Mouse (Mus musculus) heart, embryonic 11.5 days (tissue): ENCODE results near the gene Lif. TPM values are rescaled to one million over a fixed set of nuclear protein-coding genes. Genes with fewer than 3 reads are reported as not detected.

Source experiments
- ATAC-seq: fragments of 200-750 bp; cut with Nextera tagmentation; replicated peaks from 2 replicates; pipeline ENCODE4 v1.8.0; 2017; ENCODE audit warnings: moderate library complexity; ENCODE audit not compliant: insufficient number of reproducible peaks, low FRiP score, low TSS enrichment
- H3K27ac ChIP-seq: fragments of 300-500 bp; sonication (generic); 2 replicates; pipeline ENCODE4 v1.5.1; 2014; ENCODE audit warnings: mild to moderate bottlenecking, low read depth, low read length
- H3K27me3 ChIP-seq: fragments of 300-500 bp; sonication (generic); 2 replicates; pipeline ENCODE4 v1.6.1; 2014; ENCODE audit warnings: mild to moderate bottlenecking, low read length, mixed read lengths; ENCODE audit not compliant: control insufficient read depth, insufficient read depth
- H3K36me3 ChIP-seq: fragments of 300-500 bp; sonication (generic); 2 replicates; pipeline ENCODE4 v1.6.1; 2014; ENCODE audit warnings: mild to moderate bottlenecking, low read length, moderate library complexity, mixed read lengths; ENCODE audit not compliant: control insufficient read depth, insufficient read depth
- H3K4me1 ChIP-seq: fragments of 300-500 bp; sonication (generic); 2 replicates; pipeline ENCODE4 v1.6.1; 2014; ENCODE audit warnings: low read length; ENCODE audit not compliant: control insufficient read depth, insufficient read depth
- H3K4me2 ChIP-seq: fragments of 300-500 bp; sonication (generic); 2 replicates; pipeline ENCODE4 v1.6.1; 2014; ENCODE audit warnings: mild to moderate bottlenecking, moderate library complexity
- H3K4me3 ChIP-seq: fragments of 300-500 bp; sonication (generic); 2 replicates; pipeline ENCODE4 v1.5.1; 2014; ENCODE audit warnings: low read depth, low read length
- H3K9ac ChIP-seq: fragments of 300-500 bp; sonication (generic); 2 replicates; pipeline ENCODE4 v1.6.1; 2014; ENCODE audit warnings: mild to moderate bottlenecking, low read depth, low read length, moderate library complexity
- H3K9me3 ChIP-seq: fragments of 300-500 bp; sonication (generic); replicated peaks from 2 replicates; pipeline ENCODE4 v1.6.1; 2016; ENCODE audit warnings: low read length; ENCODE audit not compliant: control insufficient read depth
- WGBS: fragments of 180-500 bp; shearing (Covaris S2); extraction: QIAGEN DNeasy Blood & Tissue Kit; methylation state at CpG from one replicate; pipeline ENCODE4 v1.1.7; 2014; ENCODE audit not compliant: insufficient replicate concordance; 5-methylcytosine and 5-hydroxymethylcytosine counted together
- polyA plus RNA-seq: library from polyadenylated mRNA; unstranded; fragments of >200 nt; fragmentation: Nextera tagmentation; extraction: Ambion mirVana; gene quantifications from 2 replicates; pipeline ENCODE4 v1.2.1, GENCODE M21; 2014

Lif gene
- polyA plus RNA-seq, 1 experiment from 2014 or later, result 0.06 TPM

DNA sequence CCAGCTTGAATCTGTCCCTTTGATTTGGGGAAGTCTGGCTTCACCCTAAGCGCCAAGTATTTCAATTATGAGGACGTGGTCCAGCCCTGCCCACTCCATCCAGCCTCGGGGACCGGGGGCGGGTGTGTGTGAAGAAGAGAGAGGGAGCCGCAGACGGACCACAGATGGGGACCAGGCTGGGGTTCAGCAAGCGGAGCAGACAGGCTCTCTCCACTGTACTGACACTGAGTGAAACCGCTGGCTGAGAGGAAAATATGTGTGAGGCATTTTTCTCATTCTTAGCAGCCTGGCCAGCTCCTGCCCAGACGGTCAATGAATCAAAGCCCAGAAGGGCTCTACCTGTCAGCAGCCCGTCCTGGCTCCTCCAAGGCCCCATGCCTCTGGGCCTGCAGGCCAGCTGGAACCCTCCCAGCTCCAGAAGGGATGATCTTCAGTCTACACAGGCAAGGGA lies 19.1 kb downstream of the Lif start:
- H3K27ac ChIP-seq, result peak overlapping the region; percentile 22; the same call in 1 of the 2 replicates
- ATAC-seq, result no peak
- WGBS, result 29% methylated on average over 11 of the region's 11 CpGs

GRCm38 (mm10) chr11:4279909-4280308 lies 22.6 kb downstream of the Lif start:
- no peaks in the 10 kb centered on the region for H3K36me3 ChIP-seq
- peaks cover 7% of the 10 kb centered on the region for H3K27me3 ChIP-seq
- no peak overlapping the region for H3K4me2 ChIP-seq
- H3K4me3 ChIP-seq, result no peak overlapping the region
- H3K9ac ChIP-seq, result no peak overlapping the region
- H3K4me1 ChIP-seq, result peaks cover 13% of the 10 kb centered on the region; the same call in 1 of the 2 replicates
- ATAC-seq, result no peak
- no peaks in the 10 kb centered on the region for H3K9me3 ChIP-seq
- no peak overlapping the region for H3K27ac ChIP-seq
- 66% methylated on average over 7 of the region's 7 CpGs for WGBS

More for the DNA sequence above, 19.1 kb downstream of the Lif start:
- peaks cover 5% of the 10 kb centered on the region; the same call in 1 of the 2 replicates for H3K27me3 ChIP-seq
- H3K9ac ChIP-seq, result no peak overlapping the region
- H3K4me1 ChIP-seq, result 0 out of 2 replicates have a peak, but pooled peaks cover 7% of the 10 kb centered on the region
- no peak overlapping the region for H3K4me2 ChIP-seq
- H3K9me3 ChIP-seq, result no peaks in the 10 kb centered on the region
- H3K36me3 ChIP-seq, result no peaks in the 10 kb centered on the region
- H3K4me3 ChIP-seq, result no peak overlapping the region

DNA sequence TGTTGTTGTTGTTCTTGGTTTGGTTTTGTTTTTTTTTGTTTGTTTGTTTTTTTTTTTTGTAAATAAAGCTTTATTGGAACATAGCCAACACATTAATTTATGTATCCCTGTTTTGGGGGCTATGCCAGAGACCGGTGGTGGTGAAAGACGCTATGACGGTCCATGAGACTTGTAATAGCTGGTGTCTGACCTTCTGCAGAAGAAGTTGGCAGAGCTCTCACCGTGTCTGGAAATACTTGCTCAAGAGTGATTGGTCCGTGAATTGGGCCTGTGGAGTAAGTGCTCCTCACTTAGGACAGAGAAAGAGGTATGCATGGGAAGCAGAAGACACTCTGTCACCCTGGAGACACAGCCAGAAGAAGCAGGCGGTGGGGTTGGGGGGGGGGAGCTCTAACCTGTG lies 24.5 kb downstream of the Lif start:
- WGBS, result 83% methylated on average over 6 of the region's 6 CpGs
- Histone ChIP-seq H3K9me3 (no peaks in the 10 kb centered on the region), H3K27me3 (peaks cover 7% of the 10 kb centered on the region), H3K9ac (no peak overlapping the region), H3K4me2 (no peak overlapping the region), H3K4me3 (no peak overlapping the region), H3K27ac (no peak overlapping the region), H3K36me3 (no peaks in the 10 kb centered on the region), H3K4me1 (peaks cover 6% of the 10 kb centered on the region; the same call in 1 of the 2 replicates)
- no peak for ATAC-seq

- Histone ChIP-seq H3K4me1 (peaks cover 6% of the 10 kb centered on the region; the same call in 1 of the 2 replicates), H3K27me3 (peaks cover 9% of the 10 kb centered on the region), H3K27ac (no peak overlapping the region), H3K4me2 (no peak overlapping the region), H3K9ac (no peak overlapping the region), H3K36me3 (no peaks in the 10 kb centered on the region), H3K4me3 (no peak overlapping the region), H3K9me3 (no peaks in the 10 kb centered on the region)
- WGBS, result 19% methylated on average over 4 of the region's 4 CpGs
- 0 out of 2 replicates have a peak, but pooled peaks have one; percentile 31 for ATAC-seq
Measured at GRCm38 (mm10) chr11:4283627-4284026, 26.3 kb downstream of the Lif start.

DNA sequence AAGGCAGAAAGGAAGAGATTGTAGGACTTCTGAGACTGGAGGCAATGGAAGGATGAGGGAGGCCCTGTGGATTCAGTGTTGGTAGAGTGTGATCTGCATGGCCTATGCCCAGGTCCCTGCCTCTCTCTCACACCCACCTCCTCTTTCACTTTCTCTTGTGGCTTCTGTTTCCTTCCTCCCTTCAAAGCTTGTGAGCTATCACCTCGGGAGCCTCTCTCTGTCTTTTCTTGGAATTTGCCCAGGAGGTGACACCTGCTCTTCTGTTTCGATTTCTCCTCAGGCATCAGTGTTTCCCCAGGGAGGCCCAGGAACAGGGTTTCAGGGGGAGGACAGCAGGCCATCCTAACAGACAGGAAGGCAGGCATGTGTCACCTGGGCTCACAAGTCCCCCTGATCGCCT lies 31.9 kb downstream of the Lif start:
- H3K4me2 ChIP-seq, result no peak overlapping the region
- 56% methylated on average over 3 of the region's 3 CpGs for WGBS
- ATAC-seq, result no peak
- H3K27me3 ChIP-seq, result peaks cover 13% of the 10 kb centered on the region
- peaks cover 7% of the 10 kb centered on the region for H3K4me1 ChIP-seq
- no peak overlapping the region for H3K9ac ChIP-seq
- no peaks in the 10 kb centered on the region for H3K9me3 ChIP-seq
- no peak overlapping the region for H3K4me3 ChIP-seq
- H3K36me3 ChIP-seq, result no peaks in the 10 kb centered on the region
- H3K27ac ChIP-seq, result no peak overlapping the region

DNA sequence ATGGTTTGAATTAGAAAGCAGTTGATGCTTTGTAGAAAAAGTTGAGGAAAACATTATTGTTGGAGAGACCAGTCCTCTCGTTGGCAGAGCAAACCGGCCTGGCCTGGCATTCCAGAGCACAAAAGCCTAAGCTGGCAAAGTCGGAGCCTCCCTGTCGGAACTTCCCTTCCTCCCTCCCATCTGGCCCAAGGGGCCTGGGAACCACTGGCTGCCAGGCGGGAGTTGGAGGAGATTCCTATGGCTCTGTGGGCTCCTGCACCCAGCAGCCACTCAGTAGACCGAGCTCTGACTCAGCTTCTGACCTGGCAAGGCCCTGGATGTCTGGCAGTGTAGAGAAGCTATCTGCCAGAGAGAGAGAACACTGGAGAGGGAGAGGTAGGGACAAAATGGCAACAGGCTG lies 34.3 kb downstream of the Lif start:
- Histone ChIP-seq H3K9ac (no peak overlapping the region), H3K9me3 (no peaks in the 10 kb centered on the region), H3K4me1 (peaks cover 24% of the 10 kb centered on the region), H3K4me2 (no peak overlapping the region), H3K4me3 (no peak overlapping the region), H3K27ac (no peak overlapping the region), H3K36me3 (no peaks in the 10 kb centered on the region), H3K27me3 (peaks cover 13% of the 10 kb centered on the region)
- no peak for ATAC-seq
- 76% methylated on average over 6 of the region's 6 CpGs for WGBS

GRCm38 (mm10) chr11:4292224-4292887 lies 35.0 kb downstream of the Lif start:
- Histone ChIP-seq H3K4me3 (no peak overlapping the region), H3K27me3 (peaks cover 13% of the 10 kb centered on the region), H3K4me2 (no peak overlapping the region), H3K4me1 (peaks cover 31% of the 10 kb centered on the region), H3K9ac (no peak overlapping the region), H3K36me3 (no peaks in the 10 kb centered on the region), H3K9me3 (no peaks in the 10 kb centered on the region), H3K27ac (no peak overlapping the region)
- WGBS, result 38% methylated on average over 8 of the region's 8 CpGs
- no peak for ATAC-seq

GRCm38 (mm10) chr11:4292888-4293247 lies 35.5 kb downstream of the Lif start:
- WGBS, result 79% methylated on average over 6 of the region's 6 CpGs
- Histone ChIP-seq H3K4me2 (no peak overlapping the region), H3K27ac (no peak overlapping the region), H3K9me3 (no peaks in the 10 kb centered on the region), H3K36me3 (no peaks in the 10 kb centered on the region), H3K27me3 (peaks cover 11% of the 10 kb centered on the region), H3K9ac (no peak overlapping the region), H3K4me1 (peaks cover 35% of the 10 kb centered on the region), H3K4me3 (no peak overlapping the region)
- ATAC-seq, result no peak

DNA sequence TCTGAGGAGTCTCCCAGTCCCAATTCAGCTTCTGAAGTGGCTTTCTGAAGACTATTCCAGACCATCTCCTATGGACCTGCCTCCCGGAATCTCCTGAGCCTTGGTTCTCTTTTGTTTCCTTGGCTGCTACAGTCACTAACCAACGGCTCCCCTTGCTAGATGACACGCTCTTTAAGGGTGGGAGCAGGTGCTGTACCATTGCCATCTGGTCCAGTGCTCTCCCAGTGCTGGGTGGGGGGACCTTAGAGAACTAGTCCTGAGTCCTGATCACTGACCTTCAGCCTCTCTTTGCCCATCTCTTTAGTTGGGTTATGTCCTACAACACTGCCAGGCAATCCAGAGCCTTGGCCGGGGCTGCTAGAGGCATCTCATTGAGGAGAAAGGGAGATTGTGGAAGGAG lies 36.1 kb downstream of the Lif start:
- Histone ChIP-seq H3K4me1 (peaks cover 37% of the 10 kb centered on the region), H3K27me3 (peaks cover 8% of the 10 kb centered on the region), H3K27ac (no peak overlapping the region), H3K36me3 (no peaks in the 10 kb centered on the region), H3K9me3 (no peaks in the 10 kb centered on the region), H3K9ac (no peak overlapping the region), H3K4me2 (no peak overlapping the region), H3K4me3 (no peak overlapping the region)
- ATAC-seq, result no peak
- WGBS, result 84% methylated on average over 4 of the region's 4 CpGs
